Mouse (Mus musculus) urinary bladder, adult 2 months (tissue): ENCODE results near the gene Rnf182. TPM values are rescaled to one million over a fixed set of nuclear protein-coding genes. Genes with fewer than 3 reads are reported as not detected.

ENCODE experiments used
- DNase-seq: peaks from one replicate; pipeline ENCODE4 v3.0.0; 2022; ENCODE audit warnings: low spot score
- polyA plus RNA-seq: library from polyadenylated mRNA; depleted of rRNA; stranded (reverse); fragments of >200 nt; gene quantifications from 2 replicates; pipeline ENCODE4 v1.2.3, GENCODE M21; 2012

Rnf182 gene
- polyA plus RNA-seq, 1 experiment: 0.83 TPM

- DNase-seq: no peak
These were observed 843 bp upstream of the Rnf182 start for GRCm38 (mm10) chr13:43614667-43615066.

- DNase-seq: no peak
These were observed 325 bp upstream of the Rnf182 start for GRCm38 (mm10) chr13:43615194-43615576.

GRCm38 (mm10) chr13:43616551-43616950, 1.0 kb downstream of the Rnf182 start:
- no peak for DNase-seq

- DNase-seq: no peak
These were observed 4.2 kb downstream of the Rnf182 start for GRCm38 (mm10) chr13:43619550-43620175.

GRCm38 (mm10) chr13:43627922-43628321, 12.4 kb downstream of the Rnf182 start:
- no peak for DNase-seq

- no peak for DNase-seq
These were observed 14.3 kb downstream of the Rnf182 start for GRCm38 (mm10) chr13:43629785-43630184.

GRCm38 (mm10) chr13:43631266-43631665, 15.8 kb downstream of the Rnf182 start:
- no peak for DNase-seq

- DNase-seq: no peak
These were observed 17.5 kb downstream of the Rnf182 start for GRCm38 (mm10) chr13:43633024-43633423.

GRCm38 (mm10) chr13:43637720-43638119, 22.2 kb downstream of the Rnf182 start:
- DNase-seq: no peak

GRCm38 (mm10) chr13:43644991-43645390, 29.5 kb downstream of the Rnf182 start:
- no peak for DNase-seq

GRCm38 (mm10) chr13:43648556-43648955, 33.0 kb downstream of the Rnf182 start:
- DNase-seq: no peak

- DNase-seq: no peak
These were observed 35.8 kb downstream of the Rnf182 start for GRCm38 (mm10) chr13:43651277-43651676.

GRCm38 (mm10) chr13:43654091-43654490, 38.6 kb downstream of the Rnf182 start:
- no peak for DNase-seq

- no peak for DNase-seq
These were observed 47.7 kb downstream of the Rnf182 start for GRCm38 (mm10) chr13:43663225-43663624.

- no peak for DNase-seq
These were observed 50.6 kb downstream of the Rnf182 start for GRCm38 (mm10) chr13:43666130-43666529.

GRCm38 (mm10) chr13:43666920-43667319, 51.4 kb downstream of the Rnf182 start:
- no peak for DNase-seq

- no peak for DNase-seq
These were observed 61.8 kb downstream of the Rnf182 start for GRCm38 (mm10) chr13:43677159-43677882.

- no peak for DNase-seq
These were observed 62.4 kb downstream of the Rnf182 start for GRCm38 (mm10) chr13:43677883-43678244.

GRCm38 (mm10) chr13:43684499-43684994, 69.0 kb downstream of the Rnf182 start:
- no peak for DNase-seq

GRCm38 (mm10) chr13:43688065-43688464, 72.6 kb downstream of the Rnf182 start:
- DNase-seq: no peak

- no peak for DNase-seq
These were observed 76.2 kb downstream of the Rnf182 start for GRCm38 (mm10) chr13:43691755-43692154.

GRCm38 (mm10) chr13:43695521-43695920, 80.0 kb downstream of the Rnf182 start:
- no peak for DNase-seq

GRCm38 (mm10) chr13:43696011-43696410, 80.5 kb downstream of the Rnf182 start:
- no peak for DNase-seq
